Comparison of ENCODE assay signal across 11 mouse cellular contexts in the genomic region with DNA sequence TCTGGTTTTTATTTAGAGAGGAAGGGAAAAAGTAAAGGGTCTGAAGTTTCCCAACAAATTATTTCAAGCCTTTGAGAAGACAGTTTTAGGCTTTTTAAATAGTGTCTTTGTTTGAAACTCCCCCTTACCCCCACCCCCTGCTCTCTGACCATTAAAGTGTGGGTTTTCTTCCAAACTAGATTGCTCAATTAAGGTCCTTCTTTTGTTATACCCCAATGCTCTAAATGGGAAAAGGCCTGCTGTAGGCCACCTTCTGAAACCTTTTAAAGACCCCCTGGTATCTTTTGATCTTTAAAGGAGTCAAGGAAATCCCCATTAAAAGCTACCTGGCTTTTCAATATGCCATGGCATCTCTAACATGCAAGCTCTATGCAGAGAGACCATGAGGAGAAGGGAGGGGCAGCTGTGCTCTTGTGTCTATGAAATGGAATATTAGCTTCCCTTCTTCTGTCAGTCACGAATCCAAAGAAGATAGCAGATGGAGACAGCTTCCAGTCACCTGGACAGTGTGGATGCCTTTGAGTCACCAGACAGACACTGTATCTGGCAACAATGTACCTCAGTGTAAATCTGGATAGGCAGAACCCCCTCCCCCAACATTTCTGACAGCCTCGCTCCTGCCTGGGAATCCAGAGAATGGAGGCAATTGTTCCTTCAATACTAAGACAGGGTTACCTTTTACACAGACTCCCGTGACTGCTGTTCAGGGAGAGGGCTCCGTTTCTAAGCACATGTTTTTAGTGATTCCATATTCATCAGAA.
DNase-seq lines count a peak whose midpoint lies in the region; ATAC-seq lines count a peak whose summit lies in the region.
"Had no signal": no experiment of that assay in that cellular context is flagged by ENCODE, and none has a peak within 500 bp of the region (broad histone marks: within the 10 kb centered on the region; RNA-seq: fewer than 3 reads in every experiment).

No protein-coding gene starts in this region.

- ATAC-seq in hindbrain, embryonic 14.5 days (ENCODE audit: low FRiP score): no peak
- 0 out of 2 replicates have a peak, but pooled peaks have one; percentile 11 for ATAC-seq in midbrain, embryonic 16.5 days
- no peak for ATAC-seq in midbrain, embryonic 13.5 days
- ATAC-seq in embryonic facial prominence, embryonic 15.5 days (ENCODE audit: insufficient number of reproducible peaks, low FRiP score, low TSS enrichment, low read depth): no peak
- 0 out of 2 replicates have a peak, but pooled peaks have one; percentile 22 for ATAC-seq in limb, embryonic 15.5 days (ENCODE audit: insufficient number of reproducible peaks, low FRiP score, low TSS enrichment, low read depth)

- WGBS in hindbrain, embryonic 10.5 days: 64% methylated on average over 4 of the region's 4 CpGs
- WGBS in hindbrain, embryonic 14.5 days: 56% methylated on average over 4 of the region's 4 CpGs
- WGBS in midbrain, embryonic 16.5 days: 52% methylated on average over 4 of the region's 4 CpGs
- WGBS in midbrain, embryonic 13.5 days: 61% methylated on average over 4 of the region's 4 CpGs
- WGBS in embryonic facial prominence, embryonic 15.5 days: 60% methylated on average over 4 of the region's 4 CpGs
- WGBS in limb, embryonic 15.5 days: 46% methylated on average over 4 of the region's 4 CpGs

- no peaks in the 10 kb centered on the region for H3K9me3 ChIP-seq in hindbrain, embryonic 10.5 days
- no peaks in the 10 kb centered on the region for H3K9me3 ChIP-seq in hindbrain, embryonic 14.5 days (ENCODE audit: control insufficient read depth, low read length)
- H3K9me3 ChIP-seq in midbrain, embryonic 16.5 days (replicated peaks; ENCODE audit: control insufficient read depth, low read length, poor library complexity, severe bottlenecking): no peaks in the 10 kb centered on the region
- H3K9me3 ChIP-seq in midbrain, embryonic 13.5 days: no peaks in the 10 kb centered on the region
- H3K9me3 ChIP-seq in embryonic facial prominence, embryonic 15.5 days (replicated peaks): no peaks in the 10 kb centered on the region
- H3K9me3 ChIP-seq in limb, embryonic 15.5 days: no peaks in the 10 kb centered on the region
- H3K9me3 ChIP-seq: intestine, embryonic 15.5 days had no signal

- peaks cover 42% of the 10 kb centered on the region for H3K36me3 ChIP-seq in hindbrain, embryonic 10.5 days
- H3K36me3 ChIP-seq in hindbrain, embryonic 14.5 days (replicated peaks; ENCODE audit: control insufficient read depth, insufficient read depth): peaks cover 61% of the 10 kb centered on the region
- peaks cover 14% of the 10 kb centered on the region for H3K36me3 ChIP-seq in midbrain, embryonic 16.5 days (ENCODE audit: control insufficient read depth, insufficient read depth, low read length)
- H3K36me3 ChIP-seq in midbrain, embryonic 13.5 days: peaks cover 63% of the 10 kb centered on the region
- H3K36me3 ChIP-seq in embryonic facial prominence, embryonic 15.5 days: peaks cover 54% of the 10 kb centered on the region
- H3K36me3 ChIP-seq in limb, embryonic 15.5 days: peaks cover 58% of the 10 kb centered on the region

- no peaks in the 10 kb centered on the region for H3K27me3 ChIP-seq in hindbrain, embryonic 10.5 days (ENCODE audit: insufficient read depth, poor library complexity, severe bottlenecking)
- no peaks in the 10 kb centered on the region for H3K27me3 ChIP-seq in hindbrain, embryonic 14.5 days (ENCODE audit: control insufficient read depth, insufficient read depth, low read length)
- H3K27me3 ChIP-seq in midbrain, embryonic 16.5 days (ENCODE audit: control insufficient read depth, insufficient read depth, low read depth, low read length): no peaks in the 10 kb centered on the region
- H3K27me3 ChIP-seq in midbrain, embryonic 13.5 days: no peaks in the 10 kb centered on the region
- H3K27me3 ChIP-seq in embryonic facial prominence, embryonic 15.5 days: no peaks in the 10 kb centered on the region
- no peaks in the 10 kb centered on the region for H3K27me3 ChIP-seq in limb, embryonic 15.5 days
- H3K27me3 ChIP-seq: intestine, embryonic 15.5 days had no signal

- H3K4me3 ChIP-seq in hindbrain, embryonic 10.5 days: no peak overlapping the region
- no peak overlapping the region for H3K4me3 ChIP-seq in hindbrain, embryonic 14.5 days (replicated peaks; ENCODE audit: low read length)
- H3K4me3 ChIP-seq in midbrain, embryonic 16.5 days (ENCODE audit: low read depth, low read length): no peak overlapping the region
- H3K4me3 ChIP-seq in midbrain, embryonic 13.5 days (replicated peaks): no peak overlapping the region
- no peak overlapping the region for H3K4me3 ChIP-seq in embryonic facial prominence, embryonic 15.5 days (replicated peaks)
- H3K4me3 ChIP-seq in limb, embryonic 15.5 days: no peak overlapping the region
- H3K4me3 ChIP-seq: intestine, embryonic 15.5 days had no signal

- H3K4me2 ChIP-seq in hindbrain, embryonic 14.5 days (replicated peaks): no peak overlapping the region
- H3K4me2 ChIP-seq in midbrain, embryonic 16.5 days (ENCODE audit: low read length): no peak overlapping the region
- no peak overlapping the region for H3K4me2 ChIP-seq in midbrain, embryonic 13.5 days (replicated peaks)
- H3K4me2 ChIP-seq in embryonic facial prominence, embryonic 15.5 days (replicated peaks): no peak overlapping the region
- H3K4me2 ChIP-seq in limb, embryonic 15.5 days: no peak overlapping the region
- H3K4me2 ChIP-seq: intestine, embryonic 15.5 days had no signal

- no peak for DNase-seq in hindbrain, embryonic 10.5 days (ENCODE audit: low spot score)
- no peak for DNase-seq in hindbrain, embryonic 14.5 days (ENCODE audit: low spot score)
- DNase-seq in ovary, postnatal 14 days (ENCODE audit: low spot score): no peak
- DNase-seq: adrenal gland, adult 8-10 months; cerebellum, adult 18-20 months had no signal

- H3K9ac ChIP-seq in hindbrain, embryonic 14.5 days: no peak overlapping the region
- H3K9ac ChIP-seq in midbrain, embryonic 16.5 days (ENCODE audit: low read depth, low read length): no peak overlapping the region
- H3K9ac ChIP-seq in midbrain, embryonic 13.5 days (replicated peaks): no peak overlapping the region
- H3K9ac ChIP-seq in embryonic facial prominence, embryonic 15.5 days: no peak overlapping the region
- no peak overlapping the region for H3K9ac ChIP-seq in limb, embryonic 15.5 days
- H3K9ac ChIP-seq: intestine, embryonic 15.5 days; liver, embryonic 14.5 days had no signal

- H3K27ac ChIP-seq in hindbrain, embryonic 10.5 days: peak overlapping the region; percentile 23; the same call in 1 of the 2 replicates
- no peak overlapping the region for H3K27ac ChIP-seq in hindbrain, embryonic 14.5 days
- 0 out of 2 replicates have a peak overlapping the region, but pooled peaks have one; percentile 7 for H3K27ac ChIP-seq in midbrain, embryonic 16.5 days (ENCODE audit: low read length)
- H3K27ac ChIP-seq in midbrain, embryonic 13.5 days: no peak overlapping the region
- H3K27ac ChIP-seq in embryonic facial prominence, embryonic 15.5 days (replicated peaks): peak overlapping the region; percentile 55; the same call in 1 of the 2 replicates
- peak overlapping the region; percentile 65 for H3K27ac ChIP-seq in limb, embryonic 15.5 days
- H3K27ac ChIP-seq: liver, embryonic 14.5 days had no signal

- peaks cover 17% of the 10 kb centered on the region for H3K4me1 ChIP-seq in hindbrain, embryonic 10.5 days (replicated peaks)
- no peaks in the 10 kb centered on the region for H3K4me1 ChIP-seq in hindbrain, embryonic 14.5 days (replicated peaks; ENCODE audit: control insufficient read depth, insufficient read depth, low read length)
- H3K4me1 ChIP-seq in midbrain, embryonic 16.5 days (ENCODE audit: control insufficient read depth, insufficient read depth, low read length): no peaks in the 10 kb centered on the region
- H3K4me1 ChIP-seq in midbrain, embryonic 13.5 days (replicated peaks): 0 out of 2 replicates have a peak, but pooled peaks cover 5% of the 10 kb centered on the region
- peaks cover 26% of the 10 kb centered on the region for H3K4me1 ChIP-seq in embryonic facial prominence, embryonic 15.5 days
- peaks cover 30% of the 10 kb centered on the region; the same call in 1 of the 2 replicates for H3K4me1 ChIP-seq in limb, embryonic 15.5 days

Comparison
In these comparisons a context has a peak if more than half of its experiments do, and no peak if none do; other contexts are left out.
1. H3K27ac ChIP-seq: peak in hindbrain, embryonic 10.5 days (single experiment), midbrain, embryonic 16.5 days (single experiment), embryonic facial prominence, embryonic 15.5 days (single experiment) and limb, embryonic 15.5 days (single experiment); none in hindbrain, embryonic 14.5 days (single experiment) and midbrain, embryonic 13.5 days (single experiment).
2. ATAC-seq: peak in midbrain, embryonic 16.5 days (single experiment) and limb, embryonic 15.5 days (single experiment); none in hindbrain, embryonic 14.5 days (single experiment), midbrain, embryonic 13.5 days (single experiment) and embryonic facial prominence, embryonic 15.5 days (single experiment).